Mouse (Mus musculus): ENCODE measurements around the gene Ccr1l1.
A peak's percentile ranks its signal among the peaks of the same experiment; 100 is the strongest.

Ccr1l1 gene

GRCm38 (mm10) chr9:123940628-123941027, 37.6 kb downstream of the Ccr1l1 start:
- H3K27me3 ChIP-seq (ENCODE audit: control insufficient read depth, insufficient read depth, low read length, poor library complexity, severe bottlenecking), result no peaks in the 10 kb centered on the region
- DNase-seq (ENCODE audit: low read depth, low spot score), result no peak

GRCm38 (mm10) chr9:123940168-123940567, 38.0 kb downstream of the Ccr1l1 start:
- peak; percentile 39 for DNase-seq (ENCODE audit: low read depth, low spot score)
- Histone ChIP-seq H3K36me3 (ENCODE audit: control insufficient read depth, insufficient read depth, low read length, poor library complexity, severe bottlenecking) (no peaks in the 10 kb centered on the region), H3K27me3 (ENCODE audit: control insufficient read depth, insufficient read depth, low read length, poor library complexity, severe bottlenecking) (no peaks in the 10 kb centered on the region)

More at GRCm38 (mm10) chr9:123940628-123941027, 37.6 kb downstream of the Ccr1l1 start:
- no peaks in the 10 kb centered on the region for H3K36me3 ChIP-seq (ENCODE audit: control insufficient read depth, insufficient read depth, low read length, poor library complexity, severe bottlenecking)

- no peaks in the 10 kb centered on the region for H3K27me3 ChIP-seq (ENCODE audit: control insufficient read depth, insufficient read depth, low read length, poor library complexity, severe bottlenecking)
- H3K36me3 ChIP-seq (ENCODE audit: control insufficient read depth, insufficient read depth, low read length, poor library complexity, severe bottlenecking), result no peaks in the 10 kb centered on the region
- no peak for DNase-seq (ENCODE audit: low read depth, low spot score)
Observed at GRCm38 (mm10) chr9:123937989-123938388, 40.2 kb downstream of the Ccr1l1 start.

GRCm38 (mm10) chr9:123936604-123937280, 41.5 kb downstream of the Ccr1l1 start:
- DNase-seq (ENCODE audit: low read depth, low spot score), result no peak
- no peaks in the 10 kb centered on the region for H3K36me3 ChIP-seq (ENCODE audit: control insufficient read depth, insufficient read depth, low read length, poor library complexity, severe bottlenecking)
- no peaks in the 10 kb centered on the region for H3K27me3 ChIP-seq (ENCODE audit: control insufficient read depth, insufficient read depth, low read length, poor library complexity, severe bottlenecking)

- DNase-seq (ENCODE audit: low read depth, low spot score), result no peak
- Histone ChIP-seq H3K27me3 (ENCODE audit: control insufficient read depth, insufficient read depth, low read length, poor library complexity, severe bottlenecking) (no peaks in the 10 kb centered on the region), H3K36me3 (ENCODE audit: control insufficient read depth, insufficient read depth, low read length, poor library complexity, severe bottlenecking) (no peaks in the 10 kb centered on the region)
Observed at GRCm38 (mm10) chr9:123935776-123936175, 42.4 kb downstream of the Ccr1l1 start.

- no peaks in the 10 kb centered on the region for H3K36me3 ChIP-seq (ENCODE audit: control insufficient read depth, insufficient read depth, low read length, poor library complexity, severe bottlenecking)
- no peak for DNase-seq (ENCODE audit: low read depth, low spot score)
- no peaks in the 10 kb centered on the region for H3K27me3 ChIP-seq (ENCODE audit: control insufficient read depth, insufficient read depth, low read length, poor library complexity, severe bottlenecking)
Observed at GRCm38 (mm10) chr9:123935346-123935745, 42.9 kb downstream of the Ccr1l1 start.

- no peak for DNase-seq (ENCODE audit: low read depth, low spot score)
- no peaks in the 10 kb centered on the region for H3K36me3 ChIP-seq (ENCODE audit: control insufficient read depth, insufficient read depth, low read length, poor library complexity, severe bottlenecking)
- H3K27me3 ChIP-seq (ENCODE audit: control insufficient read depth, insufficient read depth, low read length, poor library complexity, severe bottlenecking), result no peaks in the 10 kb centered on the region
Observed at GRCm38 (mm10) chr9:123933716-123934445, 44.3 kb downstream of the Ccr1l1 start.

- DNase-seq (ENCODE audit: low read depth, low spot score), result no peak
- no peaks in the 10 kb centered on the region for H3K36me3 ChIP-seq (ENCODE audit: control insufficient read depth, insufficient read depth, low read length, poor library complexity, severe bottlenecking)
- no peaks in the 10 kb centered on the region for H3K27me3 ChIP-seq (ENCODE audit: control insufficient read depth, insufficient read depth, low read length, poor library complexity, severe bottlenecking)
Observed at GRCm38 (mm10) chr9:123932911-123933675, 45.1 kb downstream of the Ccr1l1 start.

GRCm38 (mm10) chr9:123931761-123932700, 46.2 kb downstream of the Ccr1l1 start:
- Histone ChIP-seq H3K36me3 (ENCODE audit: control insufficient read depth, insufficient read depth, low read length, poor library complexity, severe bottlenecking) (no peaks in the 10 kb centered on the region), H3K27me3 (ENCODE audit: control insufficient read depth, insufficient read depth, low read length, poor library complexity, severe bottlenecking) (no peaks in the 10 kb centered on the region)
- peak; percentile 49 for DNase-seq (ENCODE audit: low read depth, low spot score)

GRCm38 (mm10) chr9:123930926-123931325, 47.3 kb downstream of the Ccr1l1 start:
- Histone ChIP-seq H3K36me3 (ENCODE audit: control insufficient read depth, insufficient read depth, low read length, poor library complexity, severe bottlenecking) (no peaks in the 10 kb centered on the region), H3K27me3 (ENCODE audit: control insufficient read depth, insufficient read depth, low read length, poor library complexity, severe bottlenecking) (no peaks in the 10 kb centered on the region)
- no peak for DNase-seq (ENCODE audit: low read depth, low spot score)

- DNase-seq (ENCODE audit: low read depth, low spot score), result no peak
- no peaks in the 10 kb centered on the region for H3K36me3 ChIP-seq (ENCODE audit: control insufficient read depth, insufficient read depth, low read length, poor library complexity, severe bottlenecking)
- no peaks in the 10 kb centered on the region for H3K27me3 ChIP-seq (ENCODE audit: control insufficient read depth, insufficient read depth, low read length, poor library complexity, severe bottlenecking)
Observed at GRCm38 (mm10) chr9:123930476-123930875, 47.7 kb downstream of the Ccr1l1 start.

- DNase-seq (ENCODE audit: low read depth, low spot score), result no peak
- Histone ChIP-seq H3K36me3 (ENCODE audit: control insufficient read depth, insufficient read depth, low read length, poor library complexity, severe bottlenecking) (no peaks in the 10 kb centered on the region), H3K27me3 (ENCODE audit: control insufficient read depth, insufficient read depth, low read length, poor library complexity, severe bottlenecking) (no peaks in the 10 kb centered on the region)
Observed at GRCm38 (mm10) chr9:123929936-123930335, 48.3 kb downstream of the Ccr1l1 start.

- DNase-seq (ENCODE audit: low read depth, low spot score), result peak; percentile 92
- Histone ChIP-seq H3K36me3 (ENCODE audit: control insufficient read depth, insufficient read depth, low read length, poor library complexity, severe bottlenecking) (no peaks in the 10 kb centered on the region), H3K27me3 (ENCODE audit: control insufficient read depth, insufficient read depth, low read length, poor library complexity, severe bottlenecking) (no peaks in the 10 kb centered on the region)
Observed at GRCm38 (mm10) chr9:123928759-123929246, 49.4 kb downstream of the Ccr1l1 start.
